Mouse (Mus musculus) heart, postnatal 0 days (tissue): Measurements from ENCODE around the gene Pi4k2b. TPM values are rescaled to one million over a fixed set of nuclear protein-coding genes. Genes with fewer than 3 reads are reported as not detected.

Source experiments
- ATAC-seq: fragments of 200-750 bp; cut with Nextera tagmentation; 2 replicates; pipeline ENCODE4 v1.8.0; 2017; ENCODE audit warnings: low read depth, moderate number of reproducible peaks, moderate library complexity; ENCODE audit not compliant: insufficient read depth
- DNase-seq: peaks from one replicate; pipeline ENCODE4 v3.0.0-alpha.2; 2016; ENCODE audit warnings: low spot score
- H3K27ac ChIP-seq: fragments of 300-500 bp; sonication (generic); 2 replicates; pipeline ENCODE4 v1.5.1; 2014; ENCODE audit warnings: low read depth, mild to moderate bottlenecking
- H3K27me3 ChIP-seq: fragments of 300-500 bp; sonication (generic); 2 replicates; pipeline ENCODE4 v1.6.1; 2014; ENCODE audit warnings: low read length, mixed read lengths; ENCODE audit not compliant: control insufficient read depth, insufficient read depth
- H3K36me3 ChIP-seq: fragments of 300-500 bp; sonication (generic); replicated peaks from 2 replicates; pipeline ENCODE4 v1.6.1; 2014; ENCODE audit warnings: low read length, mixed read lengths; ENCODE audit not compliant: control insufficient read depth, insufficient read depth
- H3K4me1 ChIP-seq: fragments of 300-500 bp; sonication (generic); 2 replicates; pipeline ENCODE4 v1.6.1; 2014; ENCODE audit warnings: antibody characterized with exemption; ENCODE audit not compliant: control insufficient read depth, insufficient read depth
- H3K4me2 ChIP-seq: fragments of 300-500 bp; sonication (generic); 2 replicates; pipeline ENCODE4 v1.6.1; 2014; ENCODE audit warnings: low read depth, mild to moderate bottlenecking, low read length, moderate library complexity
- H3K4me3 ChIP-seq: fragments of 300-500 bp; sonication (generic); 2 replicates; pipeline ENCODE4 v1.5.1; 2014; ENCODE audit warnings: low read depth, low read length
- H3K9ac ChIP-seq: fragments of 300-500 bp; sonication (generic); replicated peaks from 2 replicates; pipeline ENCODE4 v1.6.1; 2014; ENCODE audit warnings: low read depth, low read length, mixed read lengths
- H3K9me3 ChIP-seq: fragments of 300-500 bp; sonication (generic); replicated peaks from 2 replicates; pipeline ENCODE4 v1.6.1; 2016; ENCODE audit warnings: low read length; ENCODE audit not compliant: control insufficient read depth
- CTCF ChIP-seq: IDR thresholded peaks from 2 replicates; pipeline ENCODE4 v1.5.1; 2016; ENCODE audit warnings: antibody characterized with exemption, control low read depth, low read depth
- EP300 ChIP-seq: IDR thresholded peaks from 2 replicates; pipeline ENCODE4 v1.6.1; 2016; ENCODE audit warnings: antibody characterized with exemption, low read depth
- whole genome bisulfite sequencing: fragments of 180-500 bp; shearing (Covaris S2); extraction: QIAGEN DNeasy Blood & Tissue Kit; methylation state at CpG from one replicate; pipeline ENCODE4 v1.1.7; 2014; 5-methylcytosine and 5-hydroxymethylcytosine counted together
- polyA plus RNA-seq: library from polyadenylated mRNA; unstranded; fragments of >200 nt; fragmentation: Nextera tagmentation; extraction: Ambion mirVana; gene quantifications from 2 replicates; pipeline ENCODE4 v1.2.1, GENCODE M21; 2015
- total RNA-seq: library from RNA; depleted of rRNA; stranded (reverse); fragments of >200 nt; gene quantifications from 2 replicates; pipeline ENCODE4 v1.2.3, GENCODE M21; 2014; ENCODE audit warnings: low replicate concordance

Gene Pi4k2b
- total and polyA plus RNA-seq, 2 experiments from 2014 or later: 1.7 to 3.0 TPM

DNA sequence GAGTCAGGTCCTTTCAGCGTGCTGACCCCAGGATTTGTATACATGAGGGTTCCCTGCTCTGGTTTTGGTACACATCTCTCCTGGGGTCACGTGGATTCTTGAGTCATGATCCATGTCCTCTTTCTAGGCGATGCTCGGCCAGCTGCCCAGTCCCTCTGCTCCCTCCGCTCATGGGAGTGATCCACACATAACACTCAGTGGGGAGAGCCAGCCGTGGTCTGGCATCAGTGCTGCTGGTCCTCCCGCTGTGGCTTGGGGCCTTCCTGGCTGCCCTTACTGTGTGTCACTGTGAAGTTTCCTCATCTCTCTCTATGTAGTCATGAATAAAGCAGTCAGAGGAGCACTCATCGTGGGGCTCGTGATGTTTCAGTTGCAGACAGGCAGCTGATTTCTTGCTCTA, 52.7 kb downstream of the Pi4k2b start:
- DNase-seq: no peak
- no peak overlapping the region for H3K27ac ChIP-seq
- no peaks in the 10 kb centered on the region for H3K9me3 ChIP-seq
- no peaks in the 10 kb centered on the region for H3K4me1 ChIP-seq
- ATAC-seq: no peak
- no peak overlapping the region for H3K4me2 ChIP-seq
- no peak overlapping the region for H3K4me3 ChIP-seq
- peaks cover 27% of the 10 kb centered on the region for H3K36me3 ChIP-seq
- TF ChIP-seq EP300 (no peak), CTCF (no peak)
- H3K27me3 ChIP-seq: no peaks in the 10 kb centered on the region
- WGBS: 88% methylated on average over 9 of the region's 9 CpGs
- H3K9ac ChIP-seq: no peak overlapping the region

DNA sequence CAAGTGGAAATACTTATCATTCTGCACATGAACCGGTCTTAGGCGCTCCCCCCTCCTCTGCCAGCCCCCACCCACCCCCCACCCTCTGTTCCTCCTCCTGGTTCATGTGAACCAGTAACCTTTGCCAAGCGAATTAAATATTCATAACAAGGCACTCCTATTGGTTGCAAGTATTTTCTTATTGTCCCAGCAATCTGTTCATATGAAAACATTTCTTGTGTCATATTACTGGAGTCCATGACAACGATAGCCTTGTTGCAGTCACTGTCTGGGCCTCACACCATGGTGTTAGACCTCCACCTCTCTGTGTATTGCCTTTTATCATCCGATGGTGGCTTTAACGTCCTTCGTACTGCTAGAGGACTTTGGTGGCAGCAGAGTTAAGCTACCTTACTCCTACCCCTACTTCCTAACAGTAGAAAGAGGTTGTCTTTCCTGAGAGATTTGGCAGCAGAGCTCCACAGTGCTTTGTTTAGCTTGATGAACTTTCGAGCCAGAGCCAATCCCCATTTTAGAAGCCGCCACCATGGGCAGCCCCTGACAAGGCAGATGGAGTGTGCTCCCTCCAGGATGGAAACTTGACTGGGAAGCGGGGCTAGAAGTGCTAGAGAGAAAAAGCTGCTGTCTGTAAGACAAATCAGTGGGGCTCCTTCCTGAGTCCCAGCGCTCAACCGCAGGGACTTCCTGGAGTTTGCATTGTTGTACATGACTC, 58.1 kb downstream of the Pi4k2b start:
- no peak overlapping the region for H3K9ac ChIP-seq
- WGBS: 87% methylated on average over 12 of the region's 12 CpGs

DNA sequence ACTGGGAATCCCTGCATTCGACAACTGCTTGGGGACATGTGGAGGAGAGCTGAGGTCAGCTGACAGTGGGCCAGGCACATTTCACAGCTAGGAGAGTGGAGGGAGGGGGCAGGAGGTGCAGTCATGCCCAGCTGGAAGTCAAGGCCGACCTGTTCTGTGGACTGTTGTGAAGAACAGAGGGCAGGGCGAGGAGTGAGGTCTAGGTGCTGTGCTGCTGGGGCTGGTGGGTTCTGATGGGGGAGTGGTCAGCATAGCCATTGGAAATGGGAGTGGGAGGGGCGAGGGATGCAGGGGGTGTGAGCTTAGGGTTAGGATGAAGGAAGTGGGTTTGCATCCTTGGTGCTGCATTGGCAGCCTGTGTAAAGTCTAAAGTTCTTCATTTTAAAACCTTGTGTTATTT, 64.4 kb downstream of the Pi4k2b start:
- no peak overlapping the region for H3K27ac ChIP-seq
- DNase-seq: no peak

More for the DNA sequence above, 58.1 kb downstream of the Pi4k2b start:
- Histone ChIP-seq H3K27me3 (no peaks in the 10 kb centered on the region), H3K4me1 (no peaks in the 10 kb centered on the region), H3K36me3 (peaks cover 32% of the 10 kb centered on the region), H3K4me3 (no peak overlapping the region), H3K27ac (no peak overlapping the region), H3K9me3 (no peaks in the 10 kb centered on the region), H3K4me2 (no peak overlapping the region)
- no peak for DNase-seq
- ATAC-seq: no peak
- no peak for TF ChIP-seq CTCF
- no peak for TF ChIP-seq EP300

DNA sequence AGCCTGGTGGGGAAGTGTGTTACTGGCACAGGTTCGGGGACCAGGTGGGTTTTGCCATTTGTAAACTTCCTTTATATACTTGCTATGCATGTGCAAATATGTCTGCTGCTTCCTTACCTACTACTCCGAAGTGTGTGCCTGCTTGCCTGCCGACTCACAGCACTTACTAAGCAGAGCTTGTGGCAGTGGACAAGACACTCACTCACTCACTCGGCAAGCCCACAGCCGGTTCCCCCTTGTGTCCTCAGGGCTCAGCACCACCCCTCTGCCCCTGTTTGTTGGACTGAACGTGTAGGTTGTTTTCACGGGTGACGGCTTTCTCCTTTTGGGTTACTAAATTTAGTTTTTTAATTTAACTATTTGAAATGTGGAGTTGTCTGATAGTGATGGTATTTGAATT, 65.0 kb downstream of the Pi4k2b start:
- Histone ChIP-seq H3K4me2 (no peak overlapping the region), H3K4me3 (no peak overlapping the region), H3K9me3 (no peaks in the 10 kb centered on the region), H3K27me3 (no peaks in the 10 kb centered on the region), H3K9ac (no peak overlapping the region), H3K36me3 (peaks cover 28% of the 10 kb centered on the region), H3K27ac (no peak overlapping the region), H3K4me1 (no peaks in the 10 kb centered on the region)
- DNase-seq: no peak
- no peak for ATAC-seq
- 45% methylated on average over 8 of the region's 8 CpGs for WGBS
- TF ChIP-seq CTCF (no peak), EP300 (no peak)

More for the DNA sequence above, 64.4 kb downstream of the Pi4k2b start:
- 68% methylated on average over 4 of the region's 4 CpGs for WGBS
- ATAC-seq: no peak
- TF ChIP-seq CTCF (no peak), EP300 (no peak)
- Histone ChIP-seq H3K9me3 (no peaks in the 10 kb centered on the region), H3K4me2 (no peak overlapping the region), H3K27me3 (no peaks in the 10 kb centered on the region), H3K4me1 (no peaks in the 10 kb centered on the region), H3K4me3 (no peak overlapping the region), H3K36me3 (peaks cover 24% of the 10 kb centered on the region), H3K9ac (no peak overlapping the region)

DNA sequence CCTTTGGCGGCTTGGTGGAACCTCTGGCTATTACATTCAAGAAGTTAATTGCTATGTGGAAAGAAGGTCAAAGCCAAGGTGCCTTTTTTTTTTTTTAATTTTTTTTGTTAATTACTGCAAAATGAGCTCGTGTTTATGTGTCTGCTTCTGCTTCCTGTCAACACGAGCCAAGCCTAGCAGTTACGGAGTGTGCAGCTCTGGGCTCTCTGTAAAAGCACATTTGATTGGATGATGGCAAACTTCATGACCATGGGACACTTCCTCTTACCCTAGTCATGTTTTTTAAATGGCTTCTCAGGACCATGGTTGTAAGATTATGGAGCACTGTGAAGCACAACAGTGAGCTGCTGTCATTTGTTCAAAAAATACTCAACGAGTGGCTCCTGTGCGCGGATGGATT, 65.7 kb downstream of the Pi4k2b start:
- no peak for TF ChIP-seq CTCF
- Histone ChIP-seq H3K27ac (no peak overlapping the region), H3K4me2 (no peak overlapping the region), H3K9ac (no peak overlapping the region), H3K27me3 (no peaks in the 10 kb centered on the region), H3K36me3 (peaks cover 31% of the 10 kb centered on the region), H3K4me1 (no peaks in the 10 kb centered on the region), H3K9me3 (no peaks in the 10 kb centered on the region), H3K4me3 (no peak overlapping the region)
- WGBS: 70% methylated on average over 7 of the region's 7 CpGs
- DNase-seq (no peak), ATAC-seq (no peak)

DNA sequence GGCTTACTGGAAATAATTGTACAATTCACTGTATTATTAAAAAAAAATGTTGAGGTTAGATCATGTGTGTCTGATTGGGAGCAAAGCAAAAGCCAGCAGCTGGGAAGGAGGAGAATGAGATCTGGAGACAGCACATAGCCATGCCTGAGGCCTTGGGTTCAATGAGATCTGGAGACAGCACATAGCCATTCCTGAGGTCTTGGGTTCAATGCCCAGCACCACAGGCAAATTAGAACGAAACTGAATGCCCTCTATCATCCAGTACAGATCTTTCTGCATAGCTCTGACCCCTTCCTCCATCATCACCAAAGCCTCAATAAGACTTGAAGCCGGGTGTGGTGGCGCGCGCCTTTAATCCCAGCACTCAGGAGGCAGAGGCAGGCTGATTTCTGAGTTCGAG, 69.1 kb downstream of the Pi4k2b start:
- DNase-seq (no peak), ATAC-seq (no peak)
- H3K4me3 ChIP-seq: no peak overlapping the region
- TF ChIP-seq CTCF: no peak
- TF ChIP-seq EP300: no peak
- peaks cover 41% of the 10 kb centered on the region for H3K36me3 ChIP-seq
- no peaks in the 10 kb centered on the region for H3K27me3 ChIP-seq
- no peak overlapping the region for H3K9ac ChIP-seq
- no peak overlapping the region for H3K27ac ChIP-seq
- WGBS: 91% methylated on average over 6 of the region's 6 CpGs
- H3K4me2 ChIP-seq: no peak overlapping the region
- no peaks in the 10 kb centered on the region for H3K9me3 ChIP-seq
- no peaks in the 10 kb centered on the region for H3K4me1 ChIP-seq
